Mouse (Mus musculus) liver, embryonic 14.5 days (tissue): ENCODE results near the gene Mycs. TPM values are rescaled to one million over a fixed set of nuclear protein-coding genes. Genes with fewer than 3 reads are reported as not detected.

Experiments used
- ATAC-seq: fragments of 200-750 bp; cut with Nextera tagmentation; 2 replicates; pipeline ENCODE4 v1.8.0; 2017; ENCODE audit warnings: moderate number of reproducible peaks, mild to moderate bottlenecking, moderate library complexity; ENCODE audit not compliant: insufficient read depth
- DNase-seq, 3 experiments: peaks; one replicate each; pipeline ENCODE4 v3.0.0-alpha.2; 2012 to 2013; ENCODE audit warnings: low read depth in 3 of 3, low spot score in 3 of 3
- H3K27ac ChIP-seq: fragments of 300-500 bp; sonication (generic); 2 replicates; pipeline ENCODE4 v1.5.1; 2014; ENCODE audit warnings: moderate library complexity, mild to moderate bottlenecking, control low read depth, inconsistent platforms
- H3K27me3 ChIP-seq: fragments of 300-500 bp; sonication (generic); 2 replicates; pipeline ENCODE4 v1.6.1; 2014; ENCODE audit warnings: mild to moderate bottlenecking, low read length, moderate library complexity; ENCODE audit not compliant: control insufficient read depth, insufficient read depth
- H3K36me3 ChIP-seq: fragments of 300-500 bp; sonication (generic); replicated peaks from 2 replicates; pipeline ENCODE4 v1.6.1; 2014; ENCODE audit warnings: low read depth; ENCODE audit not compliant: control insufficient read depth, insufficient read depth
- H3K4me1 ChIP-seq, 2 experiments: fragments of 200-500 bp in 1 of 2; fragments of 300-500 bp in 1 of 2; sonication (generic) in 1 of 2; replicated peaks; 2 replicates each; pipeline ENCODE4 v1.6.1; 2012 to 2014; ENCODE audit warnings: antibody characterized with exemption in 1 of 2, inconsistent platforms in 1 of 2, low read length in 1 of 2; ENCODE audit not compliant: control insufficient read depth in 2 of 2, insufficient read depth in 2 of 2
- H3K4me2 ChIP-seq: fragments of 300-500 bp; sonication (generic); 2 replicates; pipeline ENCODE4 v1.6.1; 2014; ENCODE audit warnings: low read depth, mild to moderate bottlenecking, control low read depth, moderate library complexity
- H3K4me3 ChIP-seq, 2 experiments: fragments of 200-500 bp in 1 of 2; fragments of 300-500 bp in 1 of 2; sonication (generic) in 1 of 2; 2 replicates each; pipeline ENCODE4 v1.5.1; 2012 to 2014; ENCODE audit warnings: low read depth in 2 of 2, low read length in 2 of 2, mild to moderate bottlenecking in 2 of 2, control low read depth in 1 of 2, inconsistent platforms in 1 of 2, moderate library complexity in 1 of 2; ENCODE audit not compliant: insufficient read depth in 1 of 2
- H3K9ac ChIP-seq: fragments of 300-500 bp; sonication (generic); replicated peaks from 2 replicates; pipeline ENCODE4 v1.6.1; 2014; ENCODE audit warnings: mild to moderate bottlenecking, control low read depth, moderate library complexity
- H3K9me3 ChIP-seq: fragments of 300-500 bp; sonication (generic); 2 replicates; pipeline ENCODE4 v1.6.1; 2016; ENCODE audit warnings: low read length, mixed read lengths; ENCODE audit not compliant: control insufficient read depth
- CTCF ChIP-seq: IDR thresholded peaks from 2 replicates; pipeline ENCODE4 v1.5.1; 2016; ENCODE audit warnings: antibody characterized with exemption, low read depth, control low read depth
- EP300 ChIP-seq: IDR thresholded peaks from 2 replicates; pipeline ENCODE4 v1.6.1; 2016; ENCODE audit warnings: antibody characterized with exemption, low read depth
- WGBS: fragments of 180-500 bp; shearing (Covaris S2); extraction: QIAGEN DNeasy Blood & Tissue Kit; methylation state at CpG from one replicate; pipeline ENCODE4 v1.1.7; 2014; ENCODE audit not compliant: insufficient replicate concordance; 5-methylcytosine and 5-hydroxymethylcytosine counted together
- polyA plus RNA-seq, 2 experiments: library from polyadenylated mRNA; depleted of rRNA in 1 of 2; stranded (reverse) in 1 of 2; unstranded in 1 of 2; fragments of >200 nt; fragmentation: Nextera tagmentation in 1 of 2; extraction: Ambion mirVana in 1 of 2; gene quantifications; 2 replicates each; pipeline versions ENCODE4 v1.2.1 to v1.2.3; 2012 to 2014

Mycs gene
- not detected in 2 replicates for polyA plus RNA-seq (2012; rRNA removed)
- polyA plus RNA-seq (2014; fragmentation: Nextera tagmentation; extraction: Ambion mirVana), result not detected in 2 replicates

DNA sequence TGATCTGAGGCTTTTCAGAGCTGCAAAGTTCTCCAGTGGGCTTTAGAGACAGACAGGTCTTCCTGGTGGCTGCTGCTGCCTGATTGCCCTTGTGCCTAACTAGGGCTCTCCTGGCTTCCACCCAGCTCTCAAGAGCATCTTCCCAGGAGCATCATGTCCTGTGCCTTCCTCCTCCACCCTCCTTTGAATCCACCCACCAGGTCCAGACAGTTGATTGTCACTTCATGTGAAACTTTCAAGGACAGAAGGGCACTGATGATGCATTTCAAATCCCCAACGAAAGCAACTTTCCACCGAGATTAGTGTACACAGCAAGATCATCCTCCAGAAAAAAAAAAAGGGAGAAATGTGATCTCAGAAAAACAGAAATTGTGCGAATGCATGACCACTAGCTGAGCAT is at the start of gene Mycs:
Mycs (minus strand) TSS at position 101 of the 400 bp plus-strand sequence.
- DNase-seq, result no peak
- Histone ChIP-seq H3K36me3 (no peaks in the 10 kb centered on the region), H3K27ac (no peak within 1 kb of the TSS), H3K27me3 (no peaks in the 10 kb centered on the region), H3K9me3 (no peaks in the 10 kb centered on the region), H3K9ac (no peak within 1 kb of the TSS), H3K4me1 (no peaks in the 10 kb centered on the region), H3K4me2 (no peak within 1 kb of the TSS), H3K4me3 (no peak within 1 kb of the TSS)
- ATAC-seq, result no peak
- TF ChIP-seq CTCF (no peak), EP300 (no peak)
- 47% methylated on average over 3 of the region's 3 CpGs for WGBS

DNA sequence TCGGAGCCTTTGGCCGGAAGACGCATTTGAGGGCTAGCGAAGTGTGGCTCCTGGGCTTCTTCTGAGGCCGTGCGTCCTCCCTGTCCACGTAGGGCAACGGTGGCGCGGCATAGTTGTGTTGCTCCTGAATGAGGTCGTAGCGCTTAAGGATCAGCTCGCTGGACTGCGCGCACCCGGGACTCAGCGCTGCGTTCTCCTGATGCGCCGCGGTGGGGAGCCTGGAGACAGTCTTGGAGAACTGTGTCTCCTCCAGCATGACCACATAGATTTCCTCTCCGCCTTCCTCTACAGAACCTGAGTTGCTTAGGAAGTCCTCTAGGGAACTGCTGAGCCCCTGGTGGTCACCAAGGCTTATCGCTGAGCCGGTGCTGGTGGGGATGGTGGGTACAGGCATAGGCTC is 1.0 kb downstream of the Mycs start:
- Histone ChIP-seq H3K27me3 (no peaks in the 10 kb centered on the region), H3K4me3 (no peak overlapping the region), H3K4me2 (no peak overlapping the region), H3K9ac (no peak overlapping the region), H3K36me3 (no peaks in the 10 kb centered on the region), H3K4me1 (no peaks in the 10 kb centered on the region), H3K27ac (no peak overlapping the region), H3K9me3 (no peaks in the 10 kb centered on the region)
- no peak for ATAC-seq
- 26% methylated on average over 24 of the region's 24 CpGs for WGBS
- TF ChIP-seq CTCF (no peak), EP300 (no peak)
- DNase-seq, result no peak

Other genes starting within 250 kb of the Mycs start
- gene Btbd35f7, start 199.8 kb upstream of the Mycs start, polyA plus RNA-seq (2012; rRNA removed), result not detected in 2 replicates
- not detected in 2 replicates for gene Btbd35f7, start 199.8 kb upstream of the Mycs start, polyA plus RNA-seq (2014; fragmentation: Nextera tagmentation; extraction: Ambion mirVana)